Mouse (Mus musculus) hindbrain, embryonic 13.5 days (tissue): Measurements from ENCODE around the gene S1pr4. TPM values are rescaled to one million over a fixed set of nuclear protein-coding genes. Genes with fewer than 3 reads are reported as not detected.

ENCODE experiments used
- ATAC-seq: fragments of 200-750 bp; cut with Nextera tagmentation; 2 replicates; pipeline ENCODE4 v1.8.0; 2017; ENCODE audit warnings: moderate TSS enrichment; ENCODE audit not compliant: low FRiP score
- H3K27ac ChIP-seq: fragments of 300-500 bp; sonication (generic); 2 replicates; pipeline ENCODE4 v1.5.1; 2015; ENCODE audit warnings: inconsistent platforms, mild to moderate bottlenecking, moderate library complexity
- H3K27me3 ChIP-seq: fragments of 300-500 bp; sonication (generic); 2 replicates; pipeline ENCODE4 v1.6.1; 2015; ENCODE audit warnings: mild to moderate bottlenecking, inconsistent platforms
- H3K36me3 ChIP-seq: fragments of 300-500 bp; sonication (generic); 2 replicates; pipeline ENCODE4 v1.6.1; 2015; ENCODE audit warnings: mild to moderate bottlenecking, inconsistent platforms
- H3K4me1 ChIP-seq: fragments of 300-500 bp; sonication (generic); replicated peaks from 2 replicates; pipeline ENCODE4 v1.6.1; 2015; ENCODE audit warnings: inconsistent platforms
- H3K4me2 ChIP-seq: fragments of 300-500 bp; sonication (generic); 2 replicates; pipeline ENCODE4 v1.6.1; 2015; ENCODE audit warnings: inconsistent platforms, mild to moderate bottlenecking, moderate library complexity
- H3K4me3 ChIP-seq: fragments of 300-500 bp; sonication (generic); 2 replicates; pipeline ENCODE4 v1.5.1; 2015; ENCODE audit warnings: mild to moderate bottlenecking, inconsistent platforms
- H3K9ac ChIP-seq: fragments of 300-500 bp; sonication (generic); 2 replicates; pipeline ENCODE4 v1.6.1; 2015; ENCODE audit warnings: mild to moderate bottlenecking, inconsistent platforms
- H3K9me3 ChIP-seq: fragments of 300-500 bp; sonication (generic); 2 replicates; pipeline ENCODE4 v1.6.1; 2016; ENCODE audit warnings: inconsistent platforms
- WGBS: fragments of 180-500 bp; shearing (Covaris S2); methylation state at CpG from one replicate; pipeline ENCODE4 v1.1.7; 2015; 5-methylcytosine and 5-hydroxymethylcytosine counted together
- polyA plus RNA-seq: library from polyadenylated mRNA; unstranded; fragments of >200 nt; fragmentation: Nextera tagmentation; extraction: Ambion mirVana; gene quantifications from 2 replicates; pipeline ENCODE4 v1.2.1, GENCODE M21; 2015

Gene S1pr4
- polyA plus RNA-seq, 1 experiment from 2014 or later: 0.95 TPM

GRCm38 (mm10) chr10:81486496-81486895 lies 13.4 kb downstream of the S1pr4 start:
- Histone ChIP-seq H3K9me3 (no peaks in the 10 kb centered on the region), H3K27ac (no peak overlapping the region), H3K4me1 (peaks cover 21% of the 10 kb centered on the region), H3K36me3 (peaks cover 58% of the 10 kb centered on the region), H3K4me2 (no peak overlapping the region), H3K4me3 (peak overlapping the region; percentile 4; the same call in 1 of the 2 replicates), H3K9ac (no peak overlapping the region), H3K27me3 (no peaks in the 10 kb centered on the region)
- ATAC-seq: no peak
- 87% methylated on average over 10 of the region's 10 CpGs for WGBS

- 79% methylated on average over 7 of the region's 7 CpGs for WGBS
- no peak overlapping the region for H3K4me3 ChIP-seq
- H3K9me3 ChIP-seq: no peaks in the 10 kb centered on the region
- no peak for ATAC-seq
- H3K36me3 ChIP-seq: peaks cover 48% of the 10 kb centered on the region
- H3K9ac ChIP-seq: no peak overlapping the region
- 0 out of 2 replicates have a peak overlapping the region, but pooled peaks have one; percentile 74 for H3K27ac ChIP-seq
- H3K4me2 ChIP-seq: no peak overlapping the region
- H3K27me3 ChIP-seq: no peaks in the 10 kb centered on the region
- peaks cover 29% of the 10 kb centered on the region for H3K4me1 ChIP-seq
Measured at GRCm38 (mm10) chr10:81485479-81486018, 14.4 kb downstream of the S1pr4 start.

- peak overlapping the region; percentile 74 for H3K27ac ChIP-seq
- 26% methylated on average over 2 of the region's 2 CpGs for WGBS
- H3K4me3 ChIP-seq: no peak overlapping the region
- ATAC-seq: no peak
- no peaks in the 10 kb centered on the region for H3K27me3 ChIP-seq
- H3K9me3 ChIP-seq: no peaks in the 10 kb centered on the region
- peaks cover 34% of the 10 kb centered on the region for H3K4me1 ChIP-seq
- peak overlapping the region; percentile 49 for H3K9ac ChIP-seq
- H3K36me3 ChIP-seq: peaks cover 43% of the 10 kb centered on the region
- H3K4me2 ChIP-seq: no peak overlapping the region
Measured at GRCm38 (mm10) chr10:81485060-81485449, 14.9 kb downstream of the S1pr4 start.

GRCm38 (mm10) chr10:81484441-81485059 lies 15.4 kb downstream of the S1pr4 start:
- Histone ChIP-seq H3K4me3 (no peak overlapping the region), H3K9ac (peak overlapping the region; percentile 49), H3K9me3 (no peaks in the 10 kb centered on the region), H3K27ac (peak overlapping the region; percentile 74), H3K27me3 (no peaks in the 10 kb centered on the region), H3K36me3 (peaks cover 38% of the 10 kb centered on the region), H3K4me2 (no peak overlapping the region), H3K4me1 (peaks cover 39% of the 10 kb centered on the region)
- ATAC-seq: no peak
- 48% methylated on average over 6 of the region's 6 CpGs for WGBS

GRCm38 (mm10) chr10:81483983-81484382 lies 15.9 kb downstream of the S1pr4 start:
- H3K4me2 ChIP-seq: no peak overlapping the region
- H3K9ac ChIP-seq: no peak overlapping the region
- peak overlapping the region; percentile 74 for H3K27ac ChIP-seq
- 0 out of 2 replicates have a peak, but pooled peaks cover 1% of the 10 kb centered on the region for H3K27me3 ChIP-seq
- no peak for ATAC-seq
- H3K9me3 ChIP-seq: no peaks in the 10 kb centered on the region
- H3K4me3 ChIP-seq: no peak overlapping the region
- peaks cover 43% of the 10 kb centered on the region for H3K4me1 ChIP-seq
- WGBS: 22% methylated on average over 9 of the region's 9 CpGs
- peaks cover 32% of the 10 kb centered on the region for H3K36me3 ChIP-seq

GRCm38 (mm10) chr10:81482533-81482889 lies 17.4 kb downstream of the S1pr4 start, which contains the start of gene Celf5:
Celf5 (minus strand) TSS chr10:81482709.
- H3K9me3 ChIP-seq: no peaks in the 10 kb centered on the region
- WGBS: under 1% methylated on average over 36 of the region's 36 CpGs
- H3K27ac ChIP-seq: peak within 1 kb of the TSS; percentile 90
- H3K4me1 ChIP-seq: peaks cover 57% of the 10 kb centered on the region
- H3K4me3 ChIP-seq: peak within 1 kb of the TSS; percentile 72
- H3K27me3 ChIP-seq: peaks cover 9% of the 10 kb centered on the region; the same call in 1 of the 2 replicates
- H3K36me3 ChIP-seq: peaks cover 19% of the 10 kb centered on the region
- peak within 1 kb of the TSS; percentile 91 for H3K9ac ChIP-seq
- H3K4me2 ChIP-seq: peak within 1 kb of the TSS; percentile 68
- peak; percentile 61 for ATAC-seq

- WGBS: 3% methylated on average over 35 of the region's 35 CpGs
Measured at GRCm38 (mm10) chr10:81481605-81482532, 18.1 kb downstream of the S1pr4 start.

GRCm38 (mm10) chr10:81474461-81474860 lies 25.5 kb downstream of the S1pr4 start:
- no peak overlapping the region for H3K4me2 ChIP-seq
- peaks cover 69% of the 10 kb centered on the region for H3K4me1 ChIP-seq
- 85% methylated on average over 10 of the region's 10 CpGs for WGBS
- H3K27ac ChIP-seq: peak overlapping the region; percentile 94; the same call in 1 of the 2 replicates
- no peaks in the 10 kb centered on the region for H3K9me3 ChIP-seq
- H3K4me3 ChIP-seq: no peak overlapping the region
- no peak for ATAC-seq
- no peak overlapping the region for H3K9ac ChIP-seq
- peaks cover 25% of the 10 kb centered on the region for H3K36me3 ChIP-seq
- peaks cover 37% of the 10 kb centered on the region for H3K27me3 ChIP-seq

More at GRCm38 (mm10) chr10:81481605-81482532, 18.1 kb downstream of the S1pr4 start:
- Histone ChIP-seq H3K4me1 (peaks cover 64% of the 10 kb centered on the region), H3K4me3 (peak overlapping the region; percentile 72), H3K36me3 (peaks cover 19% of the 10 kb centered on the region), H3K9me3 (no peaks in the 10 kb centered on the region), H3K27me3 (peaks cover 15% of the 10 kb centered on the region), H3K27ac (peak overlapping the region; percentile 90), H3K4me2 (peak overlapping the region; percentile 68), H3K9ac (peak overlapping the region; percentile 91)
- ATAC-seq: peak; percentile 47

- Histone ChIP-seq H3K4me2 (peak overlapping the region; percentile 74), H3K4me1 (peaks cover 56% of the 10 kb centered on the region), H3K36me3 (peaks cover 39% of the 10 kb centered on the region), H3K4me3 (peak overlapping the region; percentile 45), H3K9ac (peak overlapping the region; percentile 79), H3K9me3 (no peaks in the 10 kb centered on the region), H3K27ac (peak overlapping the region; percentile 94), H3K27me3 (peaks cover 42% of the 10 kb centered on the region)
- ATAC-seq: peak; percentile 84
- under 1% methylated on average over 22 of the region's 22 CpGs for WGBS
Measured at GRCm38 (mm10) chr10:81473003-81473451, 26.9 kb downstream of the S1pr4 start.

GRCm38 (mm10) chr10:81472403-81473002 lies 27.4 kb downstream of the S1pr4 start:
- Histone ChIP-seq H3K27me3 (peaks cover 41% of the 10 kb centered on the region), H3K27ac (peak overlapping the region; percentile 94), H3K4me3 (peak overlapping the region; percentile 45), H3K9ac (peak overlapping the region; percentile 79), H3K4me2 (peak overlapping the region; percentile 74), H3K9me3 (no peaks in the 10 kb centered on the region), H3K36me3 (peaks cover 43% of the 10 kb centered on the region), H3K4me1 (peaks cover 51% of the 10 kb centered on the region)
- peak; percentile 44 for ATAC-seq
- WGBS: 1% methylated on average over 17 of the region's 18 CpGs

GRCm38 (mm10) chr10:81470454-81470853 lies 29.5 kb downstream of the S1pr4 start:
- WGBS: 50% methylated on average over 18 of the region's 18 CpGs
- Histone ChIP-seq H3K27ac (no peak overlapping the region), H3K4me2 (0 out of 2 replicates have a peak overlapping the region, but pooled peaks have one; percentile 8), H3K36me3 (peaks cover 48% of the 10 kb centered on the region), H3K4me1 (peaks cover 43% of the 10 kb centered on the region), H3K4me3 (no peak overlapping the region), H3K27me3 (peaks cover 41% of the 10 kb centered on the region), H3K9ac (no peak overlapping the region), H3K9me3 (no peaks in the 10 kb centered on the region)
- no peak for ATAC-seq
